Mouse (Mus musculus) kidney, embryonic 14.5 days (tissue): ENCODE measurements at regions not wholly inside any gene's neighbourhood (a gene's known extent, or its start where the extent isn't known, plus 50 kb on each side); places are given as distances from the start of the nearest gene placed in this dataset.

Experiments
- ATAC-seq: fragments of 200-750 bp; cut with Nextera tagmentation; 2 replicates; pipeline ENCODE4 v1.8.0; 2017; ENCODE audit warnings: moderate number of reproducible peaks, mild to moderate bottlenecking, moderate TSS enrichment, moderate library complexity; ENCODE audit not compliant: low FRiP score, low TSS enrichment
- H3K27ac ChIP-seq: fragments of 300-500 bp; sonication (generic); 2 replicates; pipeline ENCODE4 v1.5.1; 2014; ENCODE audit warnings: low read depth, mild to moderate bottlenecking, low read length, moderate library complexity, mixed read lengths
- H3K27me3 ChIP-seq: fragments of 300-500 bp; sonication (generic); 2 replicates; pipeline ENCODE4 v1.6.1; 2014; ENCODE audit warnings: mild to moderate bottlenecking, low read length; ENCODE audit not compliant: control insufficient read depth, insufficient read depth
- H3K36me3 ChIP-seq: fragments of 300-500 bp; sonication (generic); 2 replicates; pipeline ENCODE4 v1.6.1; 2014; ENCODE audit warnings: low read length, mixed read lengths; ENCODE audit not compliant: control insufficient read depth, insufficient read depth
- H3K4me1 ChIP-seq: fragments of 300-500 bp; sonication (generic); 2 replicates; pipeline ENCODE4 v1.6.1; 2014; ENCODE audit warnings: low read length, mixed read lengths; ENCODE audit not compliant: control insufficient read depth, insufficient read depth
- H3K4me2 ChIP-seq: fragments of 300-500 bp; sonication (generic); replicated peaks from 2 replicates; pipeline ENCODE4 v1.6.1; 2014; ENCODE audit warnings: low read depth, mild to moderate bottlenecking, low read length
- H3K4me3 ChIP-seq: fragments of 300-500 bp; sonication (generic); 2 replicates; pipeline ENCODE4 v1.5.1; 2014; ENCODE audit warnings: mild to moderate bottlenecking, low read length
- H3K9ac ChIP-seq: fragments of 300-500 bp; sonication (generic); 2 replicates; pipeline ENCODE4 v1.6.1; 2014; ENCODE audit warnings: low read depth, mild to moderate bottlenecking, low read length, moderate library complexity
- H3K9me3 ChIP-seq: fragments of 300-500 bp; sonication (generic); 2 replicates; pipeline ENCODE4 v1.6.1; 2016; ENCODE audit warnings: low read length; ENCODE audit not compliant: control insufficient read depth
- WGBS: fragments of 180-500 bp; shearing (Covaris S2); extraction: QIAGEN DNeasy Blood & Tissue Kit; methylation state at CpG from one replicate; pipeline ENCODE4 v1.1.7; 2014; 5-methylcytosine and 5-hydroxymethylcytosine counted together

GRCm38 (mm10) chr10:84236236-84236635 lies 204.2 kb downstream of the Nuak1 start:
- ATAC-seq: no peak
- no peaks in the 10 kb centered on the region for H3K27me3 ChIP-seq
- 81% methylated on average over 2 of the region's 2 CpGs for WGBS

GRCm38 (mm10) chr10:84238279-84238963 lies 202.0 kb downstream of the Nuak1 start:
- Histone ChIP-seq H3K27me3 (no peaks in the 10 kb centered on the region), H3K4me3 (no peak overlapping the region), H3K27ac (no peak overlapping the region), H3K9ac (no peak overlapping the region), H3K9me3 (peaks cover 10% of the 10 kb centered on the region), H3K36me3 (no peaks in the 10 kb centered on the region), H3K4me2 (no peak overlapping the region), H3K4me1 (no peaks in the 10 kb centered on the region)
- 77% methylated on average over 18 of the region's 18 CpGs for WGBS
- ATAC-seq: no peak

More at GRCm38 (mm10) chr10:84236236-84236635, 204.2 kb downstream of the Nuak1 start:
- Histone ChIP-seq H3K9me3 (no peaks in the 10 kb centered on the region; the same call in 1 of the 2 replicates), H3K27ac (no peak overlapping the region), H3K4me3 (no peak overlapping the region), H3K4me1 (no peaks in the 10 kb centered on the region), H3K36me3 (no peaks in the 10 kb centered on the region), H3K4me2 (no peak overlapping the region), H3K9ac (no peak overlapping the region)

GRCm38 (mm10) chr10:84243283-84243682 lies 197.1 kb downstream of the Nuak1 start:
- Histone ChIP-seq H3K9me3 (peaks cover 10% of the 10 kb centered on the region), H3K27me3 (no peaks in the 10 kb centered on the region), H3K4me1 (no peaks in the 10 kb centered on the region), H3K9ac (no peak overlapping the region), H3K4me3 (no peak overlapping the region), H3K4me2 (no peak overlapping the region), H3K27ac (no peak overlapping the region), H3K36me3 (no peaks in the 10 kb centered on the region)
- no peak for ATAC-seq
- 94% methylated on average over 5 of the region's 5 CpGs for WGBS

- WGBS: 89% methylated on average over 3 of the region's 3 CpGs
- Histone ChIP-seq H3K9ac (no peak overlapping the region), H3K4me3 (no peak overlapping the region), H3K4me1 (no peaks in the 10 kb centered on the region), H3K36me3 (no peaks in the 10 kb centered on the region), H3K9me3 (no peaks in the 10 kb centered on the region), H3K27me3 (no peaks in the 10 kb centered on the region), H3K4me2 (no peak overlapping the region), H3K27ac (no peak overlapping the region)
- no peak for ATAC-seq
Measured at GRCm38 (mm10) chr10:84249346-84249745, 191.1 kb downstream of the Nuak1 start.

GRCm38 (mm10) chr10:84260931-84261650 lies 179.3 kb downstream of the Nuak1 start:
- Histone ChIP-seq H3K9me3 (no peaks in the 10 kb centered on the region), H3K36me3 (no peaks in the 10 kb centered on the region), H3K9ac (no peak overlapping the region), H3K4me3 (no peak overlapping the region), H3K27me3 (no peaks in the 10 kb centered on the region), H3K27ac (no peak overlapping the region), H3K4me2 (no peak overlapping the region), H3K4me1 (no peaks in the 10 kb centered on the region)
- ATAC-seq: no peak
- 81% methylated on average over 6 of the region's 6 CpGs for WGBS

- H3K4me1 ChIP-seq: no peaks in the 10 kb centered on the region
- H3K4me2 ChIP-seq: no peak overlapping the region
- no peaks in the 10 kb centered on the region for H3K36me3 ChIP-seq
- no peaks in the 10 kb centered on the region for H3K27me3 ChIP-seq
- ATAC-seq: no peak
- H3K4me3 ChIP-seq: no peak overlapping the region
- no peak overlapping the region for H3K27ac ChIP-seq
- 88% methylated on average over 4 of the region's 4 CpGs for WGBS
- H3K9me3 ChIP-seq: no peaks in the 10 kb centered on the region
- H3K9ac ChIP-seq: no peak overlapping the region
Measured at GRCm38 (mm10) chr10:84262943-84263342, 177.5 kb downstream of the Nuak1 start.

- Histone ChIP-seq H3K27me3 (no peaks in the 10 kb centered on the region), H3K36me3 (no peaks in the 10 kb centered on the region), H3K9me3 (no peaks in the 10 kb centered on the region), H3K4me3 (no peak overlapping the region), H3K4me2 (no peak overlapping the region), H3K4me1 (no peaks in the 10 kb centered on the region), H3K27ac (no peak overlapping the region), H3K9ac (no peak overlapping the region)
- ATAC-seq: no peak
- WGBS: 56% methylated on average over 6 of the region's 6 CpGs
Measured at GRCm38 (mm10) chr10:84285832-84286506, 154.4 kb downstream of the Nuak1 start.

- Histone ChIP-seq H3K36me3 (no peaks in the 10 kb centered on the region), H3K4me1 (no peaks in the 10 kb centered on the region; the same call in 1 of the 2 replicates), H3K4me3 (no peak overlapping the region), H3K9ac (no peak overlapping the region), H3K27me3 (no peaks in the 10 kb centered on the region), H3K4me2 (no peak overlapping the region), H3K27ac (no peak overlapping the region), H3K9me3 (no peaks in the 10 kb centered on the region)
- 93% methylated on average over 4 of the region's 4 CpGs for WGBS
- no peak for ATAC-seq
Measured at GRCm38 (mm10) chr10:84294422-84294821, 146.0 kb downstream of the Nuak1 start.

- 86% methylated on average over 3 of the region's 3 CpGs for WGBS
- H3K4me3 ChIP-seq: no peak overlapping the region
- H3K36me3 ChIP-seq: no peaks in the 10 kb centered on the region
- no peaks in the 10 kb centered on the region for H3K27me3 ChIP-seq
- H3K9ac ChIP-seq: no peak overlapping the region
- no peak overlapping the region for H3K4me2 ChIP-seq
- no peak overlapping the region for H3K27ac ChIP-seq
- no peaks in the 10 kb centered on the region for H3K9me3 ChIP-seq
- H3K4me1 ChIP-seq: no peaks in the 10 kb centered on the region; the same call in 1 of the 2 replicates
- ATAC-seq: no peak
Measured at GRCm38 (mm10) chr10:84296168-84296567, 144.2 kb downstream of the Nuak1 start.
